Mouse (Mus musculus) brain, adult 2 months (tissue): ENCODE results near the gene Lrmda.
A peak's percentile ranks its signal among the peaks of the same experiment; 100 is the strongest.

Source experiments
- DNase-seq: peaks from one replicate; pipeline ENCODE4 v3.0.0; 2011; ENCODE audit warnings: low read depth, low spot score

Gene Lrmda

GRCm38 (mm10) chr14:22647879-22648611 lies 628.5 kb downstream of the Lrmda start:
- no peak for DNase-seq

- peak; percentile 18 for DNase-seq
Measured at GRCm38 (mm10) chr14:22649411-22649911, 629.9 kb downstream of the Lrmda start.

- DNase-seq = peak; percentile 14
Measured at GRCm38 (mm10) chr14:22649985-22650984, 630.8 kb downstream of the Lrmda start.

- no peak for DNase-seq
Measured at GRCm38 (mm10) chr14:22651131-22651952, 631.8 kb downstream of the Lrmda start.

- DNase-seq = no peak
Measured at GRCm38 (mm10) chr14:22662496-22662895, 643.0 kb downstream of the Lrmda start.

- no peak for DNase-seq
Measured at GRCm38 (mm10) chr14:22666437-22666836, 646.9 kb downstream of the Lrmda start.

- DNase-seq = peak; percentile 12
Measured at GRCm38 (mm10) chr14:22668302-22668701, 648.8 kb downstream of the Lrmda start.

GRCm38 (mm10) chr14:22668711-22669110 lies 649.2 kb downstream of the Lrmda start:
- DNase-seq = peak; percentile 30

GRCm38 (mm10) chr14:22673581-22673980 lies 654.1 kb downstream of the Lrmda start:
- DNase-seq = no peak

- DNase-seq = no peak
Measured at GRCm38 (mm10) chr14:22679008-22679704, 659.6 kb downstream of the Lrmda start.

- DNase-seq = peak; percentile 8
Measured at GRCm38 (mm10) chr14:22679705-22680643, 660.5 kb downstream of the Lrmda start.

- no peak for DNase-seq
Measured at GRCm38 (mm10) chr14:22686886-22687285, 667.4 kb downstream of the Lrmda start.

- no peak for DNase-seq
Measured at GRCm38 (mm10) chr14:22688399-22688798, 668.9 kb downstream of the Lrmda start.

- no peak for DNase-seq
Measured at GRCm38 (mm10) chr14:22695448-22695847, 675.9 kb downstream of the Lrmda start.

GRCm38 (mm10) chr14:22695931-22696365 lies 676.4 kb downstream of the Lrmda start:
- no peak for DNase-seq

- no peak for DNase-seq
Measured at GRCm38 (mm10) chr14:22700236-22700635, 680.7 kb downstream of the Lrmda start.

GRCm38 (mm10) chr14:22700690-22701089 lies 681.2 kb downstream of the Lrmda start:
- no peak for DNase-seq

GRCm38 (mm10) chr14:22707958-22708701 lies 688.6 kb downstream of the Lrmda start:
- DNase-seq = no peak
